Mouse (Mus musculus) stomach, postnatal 0 days (tissue): ENCODE measurements around the gene Hus1b.

Experiments used
- CTCF ChIP-seq: IDR thresholded peaks from 2 replicates; pipeline ENCODE4 v1.5.1; 2016; ENCODE audit warnings: antibody characterized with exemption, low read depth, mild to moderate bottlenecking, moderate library complexity
- EP300 ChIP-seq: optimal IDR thresholded peaks from 2 replicates; pipeline ENCODE3; 2016; ENCODE audit warnings: antibody characterized with exemption

DNA sequence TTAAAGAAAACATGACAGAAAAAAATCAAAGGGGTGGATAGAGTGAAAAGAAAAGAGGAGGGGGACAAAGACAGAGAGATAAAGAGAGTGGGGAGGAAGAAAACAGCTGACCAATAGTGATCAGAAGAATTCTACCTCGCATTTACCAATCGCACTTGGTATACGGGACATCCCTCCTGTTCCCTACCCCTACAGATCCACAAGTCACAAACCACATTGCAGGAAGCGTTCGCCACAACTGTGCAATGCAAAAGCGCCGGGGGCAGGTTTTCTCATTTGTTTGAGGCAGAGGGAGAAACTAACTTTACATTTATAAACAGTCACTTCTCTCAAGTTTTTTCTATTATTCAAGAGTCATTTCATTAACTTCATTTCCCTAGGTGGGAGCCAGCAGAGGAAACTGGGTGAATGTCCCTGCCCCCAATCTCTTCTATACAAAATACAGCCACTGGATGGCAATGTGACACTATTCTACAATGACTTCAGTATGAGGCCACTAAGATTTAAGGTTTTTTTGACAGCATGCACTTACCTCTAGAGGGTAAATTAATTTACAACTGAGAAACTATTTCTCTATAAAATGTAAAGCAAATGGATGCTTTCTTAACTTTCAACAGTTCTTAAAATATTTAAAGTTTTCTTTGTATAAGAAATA, 46.0 kb downstream of the Hus1b start:
- TF ChIP-seq CTCF (peak; percentile 72), EP300 (no peak)
